Mouse (Mus musculus) G1E (cell line): ENCODE measurements at regions not wholly inside any gene's neighbourhood (a gene's known extent, or its start where the extent isn't known, plus 50 kb on each side); places are given as distances from the start of the nearest gene placed in this dataset.

Experiments used
- CTCF ChIP-seq: IDR thresholded peaks from 2 replicates; pipeline ENCODE4 v1.5.1; 2012; ENCODE audit warnings: low read depth, low read length, inconsistent platforms, mixed read lengths
- GATA1 ChIP-seq: IDR thresholded peaks from 2 replicates; pipeline ENCODE4 v1.6.1; 2012; ENCODE audit warnings: borderline replicate concordance, low read length, inconsistent platforms, mixed read lengths
- POLR2AphosphoS5 ChIP-seq: IDR thresholded peaks from 2 replicates; pipeline ENCODE4 v1.6.1; 2012; ENCODE audit warnings: low read depth, low read length, inconsistent platforms; ENCODE audit not compliant: insufficient replicate concordance
- TAL1 ChIP-seq: conservative IDR thresholded peaks from 2 replicates; pipeline ENCODE4 v1.6.1; 2012; ENCODE audit warnings: low read depth, low read length, inconsistent platforms, mixed read lengths

DNA sequence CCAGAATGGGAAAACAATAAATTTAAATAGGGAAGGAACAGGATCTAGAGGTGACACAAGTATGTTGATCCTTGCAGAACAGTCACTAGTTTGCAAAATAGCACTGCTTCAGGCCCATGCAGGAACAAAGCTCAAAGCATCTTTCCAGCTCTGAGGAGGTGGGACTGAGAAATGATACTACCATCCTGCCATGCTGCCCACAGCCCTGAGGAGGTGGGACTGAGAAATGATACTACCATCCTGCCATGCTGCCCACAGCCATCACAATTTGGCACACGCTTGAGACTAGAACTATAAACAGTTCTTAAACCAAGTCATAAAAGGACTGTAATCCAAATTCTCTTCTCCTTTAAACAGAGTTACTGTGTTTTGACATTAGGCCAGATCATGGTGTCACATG, 174.5 kb upstream of the Lrig1 start:
- no peak for TF ChIP-seq TAL1
- no peak for TF ChIP-seq CTCF
- no peak for TF ChIP-seq POLR2AphosphoS5
- TF ChIP-seq GATA1 = no peak
